Mouse (Mus musculus) G1E (cell line): ENCODE measurements around the gene Spag9. TPM values are rescaled to one million over a fixed set of nuclear protein-coding genes. Genes with fewer than 3 reads are reported as not detected.

Source experiments
- ATAC-seq: 2 replicates; pipeline ENCODE4 v1.8.0; 2016; ENCODE audit warnings: mild to moderate bottlenecking; ENCODE audit not compliant: insufficient number of reproducible peaks, poor library complexity, low FRiP score, severe bottlenecking; ENCODE audit errors: extremely low read depth
- DNase-seq: peaks from one replicate; pipeline ENCODE4 v3.0.0; 2012; ENCODE audit warnings: low spot score
- H3K27me3 ChIP-seq: 2 replicates; pipeline ENCODE4 v1.6.1; 2012; ENCODE audit warnings: mild to moderate bottlenecking, low read length, inconsistent platforms; ENCODE audit not compliant: insufficient read depth
- H3K36me3 ChIP-seq: replicated peaks from 2 replicates; pipeline ENCODE3; 2012; ENCODE audit warnings: mild to moderate bottlenecking, inconsistent platforms
- H3K4me1 ChIP-seq: 2 replicates; pipeline ENCODE4 v1.6.1; 2012; ENCODE audit warnings: low read depth, low read length, inconsistent platforms, mixed read lengths; ENCODE audit not compliant: insufficient read depth
- H3K4me3 ChIP-seq: 2 replicates; pipeline ENCODE4 v1.5.1; 2012; ENCODE audit warnings: low read depth, mild to moderate bottlenecking, inconsistent platforms, low read length, moderate library complexity, mixed read lengths
- H3K9me3 ChIP-seq: replicated peaks from 2 replicates; pipeline ENCODE4 v1.6.1; 2012; ENCODE audit warnings: inconsistent platforms
- CTCF ChIP-seq: IDR thresholded peaks from 2 replicates; pipeline ENCODE4 v1.5.1; 2012; ENCODE audit warnings: low read depth, low read length, inconsistent platforms, mixed read lengths
- GATA1 ChIP-seq: IDR thresholded peaks from 2 replicates; pipeline ENCODE4 v1.6.1; 2012; ENCODE audit warnings: borderline replicate concordance, low read length, inconsistent platforms, mixed read lengths
- GATA2 ChIP-seq: IDR thresholded peaks from 2 replicates; pipeline ENCODE4 v1.6.1; 2012; ENCODE audit warnings: low read depth, low read length, inconsistent platforms, borderline replicate concordance
- POLR2AphosphoS5 ChIP-seq: IDR thresholded peaks from 2 replicates; pipeline ENCODE4 v1.6.1; 2012; ENCODE audit warnings: low read depth, low read length, inconsistent platforms; ENCODE audit not compliant: insufficient replicate concordance
- TAL1 ChIP-seq: conservative IDR thresholded peaks from 2 replicates; pipeline ENCODE4 v1.6.1; 2012; ENCODE audit warnings: low read depth, low read length, inconsistent platforms, mixed read lengths
- polyA plus RNA-seq: library from polyadenylated mRNA; stranded (reverse); fragments of >175 nt; gene quantifications from 2 replicates; pipeline ENCODE4 v1.2.3, GENCODE M21; 2012
- total RNA-seq, 2 experiments: library from RNA; stranded (forward) in 1 of 2; stranded (reverse) in 1 of 2; fragments of 200-1000 nt in 1 of 2; fragments of >200 nt in 1 of 2; fragmentation: Nextera tagmentation in 1 of 2; gene quantifications; 2 replicates each; pipeline ENCODE4 v1.2.3; 2014 to 2017

Spag9 gene
- total and polyA plus RNA-seq, 3 experiments, result 10.5 to 65.0 (median 53.3) TPM

GRCm38 (mm10) chr11:94113795-94114194 lies 117.9 kb downstream of the Spag9 start:
- H3K27me3 ChIP-seq, result no peaks in the 10 kb centered on the region
- no peaks in the 10 kb centered on the region for H3K9me3 ChIP-seq
- no peak for ATAC-seq
- TF ChIP-seq CTCF, result no peak
- TF ChIP-seq GATA2, result no peak
- no peak for TF ChIP-seq TAL1
- TF ChIP-seq GATA1, result no peak
- no peak for TF ChIP-seq POLR2AphosphoS5
- peaks cover 4% of the 10 kb centered on the region for H3K4me1 ChIP-seq
- no peak overlapping the region for H3K4me3 ChIP-seq
- no peak for DNase-seq
- H3K36me3 ChIP-seq, result peaks cover 66% of the 10 kb centered on the region

- Histone ChIP-seq H3K9me3 (no peaks in the 10 kb centered on the region), H3K4me3 (no peak overlapping the region), H3K36me3 (peaks cover 58% of the 10 kb centered on the region), H3K27me3 (no peaks in the 10 kb centered on the region), H3K4me1 (peaks cover 4% of the 10 kb centered on the region)
- no peak for ATAC-seq
- TF ChIP-seq GATA1 (no peak), TAL1 (no peak), POLR2AphosphoS5 (no peak), CTCF (no peak), GATA2 (no peak)
- DNase-seq, result no peak
Measured at GRCm38 (mm10) chr11:94115408-94115807, 119.5 kb downstream of the Spag9 start.

GRCm38 (mm10) chr11:94116655-94117054 lies 120.8 kb downstream of the Spag9 start:
- ATAC-seq (no peak), DNase-seq (no peak)
- Histone ChIP-seq H3K9me3 (no peaks in the 10 kb centered on the region), H3K4me1 (peaks cover 4% of the 10 kb centered on the region), H3K4me3 (no peak overlapping the region), H3K27me3 (no peaks in the 10 kb centered on the region), H3K36me3 (peaks cover 64% of the 10 kb centered on the region)
- TF ChIP-seq TAL1, result no peak
- no peak for TF ChIP-seq GATA2
- no peak for TF ChIP-seq POLR2AphosphoS5
- no peak for TF ChIP-seq GATA1
- no peak for TF ChIP-seq CTCF

GRCm38 (mm10) chr11:94117836-94118235 lies 121.9 kb downstream of the Spag9 start:
- no peak for DNase-seq
- ATAC-seq, result no peak
- Histone ChIP-seq H3K36me3 (peaks cover 64% of the 10 kb centered on the region), H3K9me3 (no peaks in the 10 kb centered on the region), H3K4me3 (no peak overlapping the region), H3K4me1 (peaks cover 7% of the 10 kb centered on the region), H3K27me3 (no peaks in the 10 kb centered on the region)
- no peak for TF ChIP-seq TAL1
- TF ChIP-seq GATA2, result no peak
- TF ChIP-seq CTCF, result no peak
- no peak for TF ChIP-seq POLR2AphosphoS5
- no peak for TF ChIP-seq GATA1

GRCm38 (mm10) chr11:94118612-94119011 lies 122.7 kb downstream of the Spag9 start:
- Histone ChIP-seq H3K36me3 (peaks cover 63% of the 10 kb centered on the region), H3K9me3 (no peaks in the 10 kb centered on the region), H3K4me1 (peaks cover 7% of the 10 kb centered on the region), H3K27me3 (no peaks in the 10 kb centered on the region), H3K4me3 (no peak overlapping the region)
- TF ChIP-seq GATA2 (no peak), GATA1 (no peak), CTCF (no peak), POLR2AphosphoS5 (no peak), TAL1 (no peak)
- ATAC-seq, result no peak
- DNase-seq, result no peak

- H3K36me3 ChIP-seq, result peaks cover 55% of the 10 kb centered on the region
- H3K4me1 ChIP-seq, result peaks cover 7% of the 10 kb centered on the region
- H3K4me3 ChIP-seq, result no peak overlapping the region
- H3K9me3 ChIP-seq, result no peaks in the 10 kb centered on the region
- DNase-seq (no peak), ATAC-seq (no peak)
- TF ChIP-seq CTCF (no peak), GATA2 (no peak), TAL1 (no peak), POLR2AphosphoS5 (no peak)
- no peaks in the 10 kb centered on the region for H3K27me3 ChIP-seq
Measured at GRCm38 (mm10) chr11:94120690-94121089, 124.8 kb downstream of the Spag9 start.

GRCm38 (mm10) chr11:94121501-94121900 lies 125.6 kb downstream of the Spag9 start:
- H3K9me3 ChIP-seq, result no peaks in the 10 kb centered on the region
- no peak for TF ChIP-seq TAL1
- no peak for TF ChIP-seq POLR2AphosphoS5
- TF ChIP-seq CTCF, result no peak
- TF ChIP-seq GATA2, result no peak
- no peak for TF ChIP-seq GATA1
- no peak overlapping the region for H3K4me3 ChIP-seq
- DNase-seq, result no peak
- H3K4me1 ChIP-seq, result peaks cover 7% of the 10 kb centered on the region
- ATAC-seq, result no peak
- H3K27me3 ChIP-seq, result no peaks in the 10 kb centered on the region
- H3K36me3 ChIP-seq, result peaks cover 51% of the 10 kb centered on the region
